Mouse (Mus musculus): ENCODE data around the gene Gzmd.

DNA sequence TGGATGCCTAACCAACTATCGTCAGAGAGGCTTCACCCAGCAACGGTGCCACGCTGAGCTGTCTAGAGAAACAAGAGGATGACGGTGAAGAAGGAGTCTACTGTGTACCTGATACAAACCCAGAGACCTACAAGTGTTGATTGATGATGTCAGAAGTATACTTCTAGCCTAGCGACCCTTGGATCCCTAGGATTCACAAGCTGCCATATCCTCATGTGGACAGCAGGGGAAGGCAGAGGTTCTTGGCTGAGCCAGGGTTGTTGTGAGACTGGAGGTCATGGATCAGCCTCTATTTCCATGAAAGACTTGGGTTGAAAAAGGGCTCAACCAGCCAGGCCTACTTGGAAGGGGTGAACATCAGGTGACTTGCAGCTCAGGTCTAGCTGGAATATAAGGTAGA is 40.3 kb upstream of the Gzmd start:
- TF ChIP-seq CTCF (IDR thresholded peaks at IDR 0.05; ENCODE audit: borderline replicate concordance, extremely low read depth, insufficient read depth, insufficient read length), result no peak
- no peak for TF ChIP-seq POLR2A (IDR thresholded peaks at IDR 0.05; ENCODE audit: borderline replicate concordance, extremely low read depth, insufficient read depth, insufficient read length, poor library complexity, severe bottlenecking)

All from brain, embryonic 14.5 days (tissue).